Mouse (Mus musculus) olfactory bulb, adult 2 months (tissue): ENCODE results near the gene St6galnac1. TPM values are rescaled to one million over a fixed set of nuclear protein-coding genes. Genes with fewer than 3 reads are reported as not detected.

Source experiments
- H3K27ac ChIP-seq: fragments of 200-500 bp; 2 replicates; pipeline ENCODE4 v1.5.1; 2012; ENCODE audit warnings: low read depth, low read length; ENCODE audit not compliant: insufficient read depth
- H3K4me1 ChIP-seq: fragments of 200-500 bp; 2 replicates; pipeline ENCODE4 v1.6.1; 2012; ENCODE audit warnings: low read length; ENCODE audit not compliant: control insufficient read depth, insufficient read depth
- H3K4me3 ChIP-seq: fragments of 200-500 bp; 2 replicates; pipeline ENCODE4 v1.5.1; 2012; ENCODE audit warnings: mild to moderate bottlenecking, low read depth, low read length, moderate library complexity; ENCODE audit not compliant: insufficient read depth
- CTCF ChIP-seq: fragments of 200-500 bp; IDR thresholded peaks from 2 replicates; pipeline ENCODE4 v1.5.1; 2012; ENCODE audit warnings: low read depth, mild to moderate bottlenecking, low read length, moderate library complexity; ENCODE audit not compliant: insufficient read depth
- POLR2A ChIP-seq: fragments of 200-500 bp; IDR thresholded peaks from 2 replicates; pipeline ENCODE4 v1.6.1; 2012; ENCODE audit warnings: mild to moderate bottlenecking, low read depth, low read length, moderate library complexity; ENCODE audit not compliant: insufficient read depth
- WGBS: fragments of 180-500 bp; shearing (Covaris S2); methylation state at CpG from one replicate; pipeline ENCODE4 v1.1.7; 2018; 5-methylcytosine and 5-hydroxymethylcytosine counted together
- polyA plus RNA-seq: library from polyadenylated mRNA; stranded (reverse); fragments of >200 nt; gene quantifications from 2 replicates; pipeline ENCODE4 v1.2.4, GENCODE M21; 2012; ENCODE audit warnings: low replicate concordance; ENCODE audit not compliant: missing spikeins, insufficient read depth, insufficient read length

Gene St6galnac1
- polyA plus RNA-seq, 1 experiment, result not detected

DNA sequence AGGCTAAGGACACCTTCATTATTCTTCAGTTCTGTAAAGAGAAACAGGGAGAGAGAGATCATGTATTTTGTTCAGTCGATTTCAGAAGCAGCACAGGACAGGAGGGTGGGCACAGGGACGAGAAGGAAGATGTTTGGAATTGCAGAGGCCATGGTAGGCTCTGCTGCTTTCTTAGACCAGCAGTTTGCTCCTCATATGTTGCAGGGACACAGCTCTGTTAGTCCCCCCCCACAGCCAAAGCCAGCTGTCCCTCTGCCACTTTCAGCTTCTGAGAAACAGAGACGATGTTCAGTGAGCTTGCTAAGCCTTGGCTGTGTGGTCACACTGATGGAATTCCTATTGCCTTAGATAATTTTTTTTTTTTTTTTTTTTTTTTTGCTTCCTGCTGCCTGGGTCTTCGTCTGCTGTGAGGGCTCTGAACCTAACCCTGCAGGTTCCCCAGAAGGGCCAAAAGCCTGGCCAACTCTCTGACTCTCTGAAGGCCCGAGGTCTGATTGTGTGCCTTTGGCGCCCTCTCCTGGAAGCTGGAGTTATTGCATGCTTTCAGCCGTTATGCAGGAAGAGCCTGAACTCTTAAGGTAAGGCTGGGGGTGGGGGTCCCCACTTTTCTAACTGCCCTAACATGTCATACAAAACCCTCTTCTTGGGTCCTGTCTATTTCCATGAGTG, 32.8 kb upstream of the St6galnac1 start:
- Histone ChIP-seq H3K4me3 (no peak overlapping the region), H3K27ac (no peak overlapping the region), H3K4me1 (peaks cover 33% of the 10 kb centered on the region)
- WGBS, result 24% methylated on average over 7 of the region's 7 CpGs
- TF ChIP-seq POLR2A (no peak), CTCF (peak; percentile 79)

DNA sequence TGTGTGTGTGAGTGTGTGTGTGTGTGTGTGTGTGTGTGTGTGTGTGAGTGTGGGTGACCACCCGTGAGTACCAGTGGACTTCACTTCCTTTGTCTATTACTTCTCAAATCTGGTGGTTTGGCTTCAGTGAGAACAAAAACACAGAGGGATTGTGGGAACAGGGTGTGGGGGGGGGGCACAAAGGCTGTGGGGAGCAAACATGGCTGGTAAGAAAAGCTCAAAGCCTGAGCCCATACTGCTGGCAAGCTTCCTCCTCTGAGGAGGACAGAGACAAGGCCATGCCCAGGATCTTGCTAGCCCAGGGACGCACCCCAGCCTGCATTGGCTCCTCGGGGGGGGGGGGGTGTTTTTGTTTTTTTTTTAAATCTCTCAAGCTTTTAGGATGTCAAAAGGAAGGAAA, 32.2 kb upstream of the St6galnac1 start:
- Histone ChIP-seq H3K27ac (no peak overlapping the region), H3K4me1 (peaks cover 28% of the 10 kb centered on the region), H3K4me3 (no peak overlapping the region)
- TF ChIP-seq POLR2A, result no peak
- no peak for TF ChIP-seq CTCF
- WGBS, result 63% methylated on average over 3 of the region's 3 CpGs

DNA sequence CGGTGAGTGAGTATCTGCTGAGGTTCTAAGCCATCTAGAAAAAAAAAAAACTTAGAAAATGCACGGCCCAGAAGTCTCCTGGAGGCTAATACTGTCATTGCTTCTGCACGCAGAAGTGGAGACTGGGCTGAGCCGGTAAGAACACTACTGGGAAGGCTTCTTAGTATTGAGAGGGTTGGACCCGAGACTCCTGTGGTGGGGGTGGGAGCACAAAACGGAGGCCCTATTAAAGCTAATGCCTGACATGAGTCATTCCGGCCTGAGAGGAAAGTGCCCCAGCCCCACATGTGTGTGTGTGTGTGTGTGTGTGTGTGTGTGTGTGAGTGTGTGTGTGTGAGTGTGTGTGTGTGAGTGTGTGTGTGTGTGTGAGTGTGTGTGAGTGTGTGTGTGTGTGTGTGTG, 31.8 kb upstream of the St6galnac1 start:
- TF ChIP-seq CTCF, result no peak
- no peak for TF ChIP-seq POLR2A
- 26% methylated on average over 7 of the region's 7 CpGs for WGBS

DNA sequence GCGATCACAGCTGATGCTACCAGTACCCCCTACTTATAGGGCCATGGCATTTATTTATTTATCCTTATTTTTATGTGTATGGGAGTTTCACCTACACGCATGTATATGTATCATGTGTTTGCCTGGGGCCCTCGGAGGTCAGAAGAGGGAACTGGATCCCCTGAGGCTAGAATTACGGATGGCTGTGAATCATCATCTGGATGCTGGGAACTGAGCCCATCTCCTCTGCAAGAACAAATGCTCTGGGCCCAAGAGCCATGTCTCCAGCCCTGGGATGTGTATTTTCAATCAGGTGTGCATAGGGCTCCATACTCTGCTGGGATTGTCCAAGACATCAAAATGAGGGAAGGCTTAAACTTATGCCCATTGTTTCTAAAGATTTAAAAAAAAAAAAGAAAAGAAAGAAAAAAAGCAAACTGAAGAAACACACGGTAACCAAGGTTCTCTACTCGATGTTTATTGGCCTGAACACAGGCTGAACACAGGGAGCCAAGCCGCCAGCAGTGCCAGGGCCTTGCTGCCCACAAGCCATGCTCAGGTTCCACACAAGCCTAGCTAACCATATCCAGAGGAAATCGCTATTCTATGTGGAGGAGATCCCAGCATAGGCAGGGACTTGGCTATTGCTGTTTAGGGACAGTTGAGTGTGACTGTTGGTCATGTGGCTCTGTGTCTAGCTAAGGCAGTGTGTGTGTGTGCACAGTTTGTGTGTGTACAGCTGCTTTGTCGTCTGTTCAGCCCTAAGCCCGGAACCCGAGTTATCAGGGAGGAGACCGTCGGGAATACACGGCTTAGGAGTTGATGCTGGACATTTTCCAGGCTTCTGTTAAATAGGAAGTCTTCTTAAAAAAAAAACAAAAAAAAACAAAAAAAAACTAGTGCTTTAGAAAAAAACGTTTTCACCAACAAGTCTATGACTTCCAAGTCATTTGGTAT, 31.1 kb upstream of the St6galnac1 start:
- no peak overlapping the region for H3K27ac ChIP-seq
- WGBS, result 55% methylated on average over 15 of the region's 15 CpGs
- H3K4me1 ChIP-seq, result peaks cover 24% of the 10 kb centered on the region
- H3K4me3 ChIP-seq, result no peak overlapping the region
- no peak for TF ChIP-seq CTCF
- TF ChIP-seq POLR2A, result no peak

More for the DNA sequence above, 31.8 kb upstream of the St6galnac1 start:
- no peak overlapping the region for H3K4me3 ChIP-seq
- H3K4me1 ChIP-seq, result peaks cover 28% of the 10 kb centered on the region
- H3K27ac ChIP-seq, result no peak overlapping the region

DNA sequence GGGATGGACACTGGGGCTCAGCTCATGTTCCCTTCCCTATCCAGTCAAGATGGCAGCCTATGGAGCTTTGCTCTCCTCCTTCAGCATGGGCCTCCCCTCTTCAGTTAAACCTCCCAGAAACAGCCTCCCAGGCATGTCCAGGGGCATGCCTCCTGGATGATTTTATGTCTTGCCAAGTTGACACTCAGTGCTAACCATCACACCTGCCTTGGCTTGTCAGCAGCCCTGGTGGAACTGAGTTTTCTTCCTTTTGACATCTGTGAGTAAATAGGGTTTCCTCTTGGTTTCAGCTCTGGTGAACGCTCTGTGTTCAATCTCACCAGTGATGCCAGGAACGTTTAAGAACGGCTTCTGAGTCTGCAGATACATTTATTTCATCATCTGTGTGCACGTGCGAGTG, 27.4 kb upstream of the St6galnac1 start:
- peaks cover 4% of the 10 kb centered on the region; the same call in 1 of the 2 replicates for H3K4me1 ChIP-seq
- H3K4me3 ChIP-seq, result no peak overlapping the region
- WGBS, result 88% methylated on average over 5 of the region's 5 CpGs
- TF ChIP-seq POLR2A (no peak), CTCF (no peak)
- no peak overlapping the region for H3K27ac ChIP-seq

DNA sequence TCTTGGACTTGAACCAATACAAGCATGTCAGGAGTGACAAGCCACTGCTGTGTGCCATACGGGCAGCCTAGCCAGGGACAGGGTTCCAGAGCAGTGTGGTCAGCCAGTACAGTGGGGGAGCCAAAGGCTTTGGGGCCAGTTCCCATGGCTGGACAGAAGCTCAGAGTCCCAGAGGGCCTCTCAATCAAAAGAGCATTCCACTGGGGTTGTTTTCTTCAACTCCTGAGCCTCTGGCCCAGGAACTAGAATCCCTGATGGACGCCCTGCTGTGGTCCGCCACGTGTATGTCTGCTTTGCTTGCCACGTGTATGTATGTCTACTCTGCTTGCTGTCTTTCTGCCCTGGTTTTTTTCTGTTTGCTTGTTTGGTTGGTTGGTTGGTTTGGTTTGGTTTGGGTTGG, 25.8 kb upstream of the St6galnac1 start:
- WGBS, result 57% methylated on average over 5 of the region's 5 CpGs
- H3K4me1 ChIP-seq, result no peaks in the 10 kb centered on the region

DNA sequence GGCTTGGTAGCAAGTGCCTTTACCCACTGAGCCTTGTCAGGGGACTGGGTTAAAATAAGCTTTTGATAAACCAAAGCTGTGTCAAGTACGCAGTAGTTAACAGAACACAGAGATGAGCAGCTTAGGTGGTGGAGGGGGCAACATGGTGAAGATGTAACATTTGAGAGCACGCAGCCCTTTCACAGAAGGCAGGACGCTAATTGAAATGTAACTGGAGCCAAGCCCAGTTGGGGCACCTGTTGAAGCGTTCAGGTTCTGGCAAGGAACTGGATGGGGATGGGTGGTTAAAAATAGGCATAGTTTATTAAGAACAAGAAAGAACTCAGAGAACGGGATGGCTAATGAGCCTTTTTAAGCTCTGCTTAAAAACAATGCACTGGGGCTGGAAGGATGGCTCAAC, 24.1 kb upstream of the St6galnac1 start:
- Histone ChIP-seq H3K27ac (no peak overlapping the region), H3K4me3 (no peak overlapping the region), H3K4me1 (no peaks in the 10 kb centered on the region)
- WGBS, result 48% methylated on average over 5 of the region's 5 CpGs
- no peak for TF ChIP-seq POLR2A
- TF ChIP-seq CTCF, result no peak

More for the DNA sequence above, 25.8 kb upstream of the St6galnac1 start:
- H3K4me3 ChIP-seq, result no peak overlapping the region
- TF ChIP-seq CTCF (no peak), POLR2A (no peak)
- H3K27ac ChIP-seq, result no peak overlapping the region

DNA sequence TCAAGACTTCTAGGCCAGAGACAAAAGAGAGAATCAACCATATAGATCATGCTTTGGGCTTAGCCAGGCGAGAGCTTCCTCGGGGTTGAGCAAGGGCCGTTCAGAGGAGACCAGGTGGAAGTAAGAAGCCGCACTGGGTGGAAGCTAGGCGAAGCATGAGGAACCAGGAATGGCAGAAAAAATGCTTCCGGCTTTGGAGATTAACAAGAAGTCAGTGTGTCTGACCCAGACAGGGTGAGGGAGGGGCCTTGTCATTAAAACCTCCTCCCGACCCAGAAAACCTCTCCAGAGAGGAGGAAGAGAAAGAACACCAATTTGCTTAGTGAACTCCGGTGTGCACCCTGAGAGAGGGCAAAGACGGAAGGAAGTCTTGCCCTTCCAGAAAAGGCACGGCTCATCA, 8.9 kb upstream of the St6galnac1 start:
- no peak for TF ChIP-seq POLR2A
- TF ChIP-seq CTCF, result no peak
- WGBS, result 90% methylated on average over 10 of the region's 10 CpGs
- Histone ChIP-seq H3K27ac (no peak overlapping the region), H3K4me3 (no peak overlapping the region), H3K4me1 (no peaks in the 10 kb centered on the region)

DNA sequence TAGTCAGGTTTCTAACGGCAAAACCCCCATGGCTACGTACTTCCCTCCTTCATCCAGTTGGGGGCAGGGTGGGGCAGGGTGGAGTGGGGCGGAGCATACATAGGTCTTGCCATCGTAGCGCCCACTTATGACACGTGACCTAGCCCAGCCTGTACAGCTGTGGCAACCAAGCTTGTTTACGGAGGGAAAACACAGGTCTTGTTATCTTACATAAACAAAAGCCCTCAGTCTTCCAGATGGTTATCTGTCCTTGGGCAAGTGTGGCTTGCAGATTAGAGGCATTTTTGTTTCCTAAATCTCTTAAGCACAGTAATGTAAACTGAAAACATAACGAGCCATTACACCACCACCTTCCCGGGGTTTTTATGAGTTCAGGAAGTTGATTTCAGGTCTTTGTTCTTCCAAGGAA, 7.4 kb upstream of the St6galnac1 start:
- H3K4me1 ChIP-seq, result no peaks in the 10 kb centered on the region
- no peak overlapping the region for H3K27ac ChIP-seq
- WGBS, result 63% methylated on average over 9 of the region's 9 CpGs
- no peak for TF ChIP-seq POLR2A
- no peak overlapping the region for H3K4me3 ChIP-seq
